Mouse (Mus musculus) regulatory T cell (primary cell): ENCODE results near the gene Ssx2ip.

Source experiments
- in situ Hi-C: fragments of 300-600 bp; cut with MboI, MseI; formaldehyde crosslinking; loops from one replicate; pipeline ENCODE4 v1.15.1; 2025; ENCODE audit warnings: high pct_unique_total_duplicates

Ssx2ip gene

DNA sequence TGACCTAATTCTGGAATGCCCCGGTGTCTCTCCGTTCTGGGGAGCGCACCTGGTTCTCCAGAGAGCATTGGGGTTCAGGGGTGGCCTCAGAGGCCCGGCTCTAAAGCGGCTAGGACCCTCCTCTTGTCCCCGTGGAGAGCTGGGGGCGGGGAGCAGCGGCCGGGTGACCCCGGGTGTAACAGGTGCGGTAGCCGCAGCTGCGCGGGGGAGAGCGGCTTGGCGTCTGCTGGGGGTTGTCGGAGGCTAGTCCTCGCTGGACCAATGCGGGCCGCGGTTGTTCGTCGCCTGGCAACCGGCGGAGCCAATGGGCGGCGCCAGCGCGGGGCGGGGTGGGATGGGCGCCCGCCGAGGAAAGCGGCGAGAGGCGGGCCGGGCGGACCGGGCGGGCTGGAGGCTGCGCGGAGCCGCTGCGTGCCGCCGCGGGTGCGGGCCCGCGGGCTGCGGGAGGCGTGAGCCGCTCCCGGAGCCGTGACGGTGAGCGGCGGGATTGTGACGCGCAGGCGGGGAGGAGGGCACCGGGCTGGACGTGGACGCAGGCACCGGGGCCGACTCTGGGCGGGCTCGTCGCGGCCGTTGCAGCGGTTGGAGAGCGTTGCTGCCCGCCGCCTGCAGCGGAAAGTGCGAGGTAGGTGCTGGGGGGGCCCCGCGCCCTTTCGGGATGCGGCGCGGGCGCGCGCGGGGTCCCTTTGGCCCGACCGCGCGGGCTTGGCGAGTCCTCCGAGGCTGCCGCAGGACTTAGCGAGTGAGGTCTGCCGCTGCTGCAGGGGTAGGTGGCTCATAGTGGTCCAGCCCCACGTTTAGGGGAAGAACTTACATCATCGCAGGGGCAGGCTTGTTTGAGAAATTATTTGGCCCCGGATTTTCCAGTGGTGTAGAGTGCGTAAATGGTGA lies at the start of gene Ssx2ip:
TSS of gene Ssx2ip (plus strand) at position 332 of the 891 bp plus-strand sequence.
- in situ Hi-C loops = no loop called here

DNA sequence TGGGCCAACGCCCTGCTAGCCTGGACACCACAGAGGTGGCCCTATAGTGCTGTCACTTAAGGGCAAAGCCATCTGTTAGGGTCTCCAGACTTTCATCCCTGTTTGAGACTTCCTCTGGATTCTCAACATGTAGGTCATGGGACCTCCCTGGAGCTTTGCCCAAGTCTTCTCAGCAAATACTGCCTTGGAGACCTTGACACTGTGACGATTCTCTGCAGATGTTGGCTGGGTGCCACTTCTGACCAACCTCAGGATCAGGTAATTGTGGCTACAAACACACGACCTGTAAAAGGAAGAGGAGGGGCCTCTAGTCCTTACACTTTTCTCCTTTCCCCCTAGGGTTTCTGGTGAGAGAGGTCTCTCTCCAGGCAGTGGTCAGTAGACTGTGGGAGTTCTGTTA lies 49.3 kb upstream of the Ssx2ip start:
- in situ Hi-C loops = no loop called here

DNA sequence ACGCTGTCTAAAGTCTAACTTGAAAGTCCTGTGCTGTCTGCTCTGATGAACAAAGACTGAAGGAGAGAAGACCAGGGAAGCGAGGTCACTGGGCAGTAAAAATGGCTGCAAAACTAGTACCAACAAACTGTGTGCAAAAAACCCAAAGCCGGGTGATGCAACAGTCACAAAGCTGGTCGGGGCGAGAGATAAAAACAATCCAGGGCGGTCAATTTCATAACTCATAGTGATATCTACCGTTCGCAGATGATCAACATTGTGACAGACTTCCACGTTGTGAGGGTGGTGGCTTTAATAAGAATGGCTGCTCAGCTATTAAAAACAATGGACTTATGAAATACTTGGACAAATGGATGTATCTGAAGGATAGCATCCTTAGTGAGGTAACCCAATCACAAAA lies 39.0 kb upstream of the Ssx2ip start:
- in situ Hi-C loops = no loop called here

DNA sequence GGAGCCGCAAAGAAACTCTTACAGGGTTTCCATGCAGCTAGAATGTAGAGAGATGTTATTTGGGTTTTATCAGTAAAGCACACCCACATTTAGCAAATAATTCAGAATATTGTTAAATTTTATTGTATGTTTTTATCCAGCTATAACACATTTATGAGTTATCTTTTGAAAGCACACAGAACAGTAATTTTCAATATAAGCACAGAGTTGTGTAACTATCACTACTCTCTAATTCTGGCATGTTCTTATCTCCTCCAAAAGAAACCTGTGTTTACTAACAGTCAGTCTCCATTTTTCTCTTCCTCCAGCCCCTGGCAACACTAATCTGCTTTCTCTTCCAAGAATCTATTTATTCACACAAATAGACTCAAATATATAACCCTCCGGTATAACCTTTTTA lies 37.4 kb upstream of the Ssx2ip start:
- in situ Hi-C loops = no loop called here

- in situ Hi-C loops = no loop called here
Measured at GRCm38 (mm10) chr3:146370553-146371095, 33.8 kb upstream of the Ssx2ip start.

DNA sequence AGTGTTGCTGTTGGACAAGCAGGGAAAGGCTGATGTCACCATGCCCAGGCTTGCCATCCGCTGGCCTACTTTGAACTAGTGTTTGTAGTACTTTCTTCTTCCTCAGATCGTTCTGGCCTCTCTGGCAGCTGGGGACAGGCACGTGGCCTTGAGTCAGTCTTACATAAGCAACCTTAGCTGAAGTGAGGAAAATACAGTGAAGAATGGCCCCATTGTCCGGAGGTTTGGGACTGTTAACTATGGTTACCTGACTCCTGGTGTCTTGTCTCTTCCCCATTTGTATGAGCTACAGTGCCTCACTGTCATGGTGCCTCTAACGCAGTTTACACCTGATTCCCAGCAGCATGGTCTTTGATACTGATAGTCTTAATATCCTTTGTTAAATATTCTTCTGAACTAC lies 33.2 kb upstream of the Ssx2ip start:
- in situ Hi-C loops = no loop called here

GRCm38 (mm10) chr3:146374596-146375175 lies 29.8 kb upstream of the Ssx2ip start:
- in situ Hi-C loops = no loop called here

DNA sequence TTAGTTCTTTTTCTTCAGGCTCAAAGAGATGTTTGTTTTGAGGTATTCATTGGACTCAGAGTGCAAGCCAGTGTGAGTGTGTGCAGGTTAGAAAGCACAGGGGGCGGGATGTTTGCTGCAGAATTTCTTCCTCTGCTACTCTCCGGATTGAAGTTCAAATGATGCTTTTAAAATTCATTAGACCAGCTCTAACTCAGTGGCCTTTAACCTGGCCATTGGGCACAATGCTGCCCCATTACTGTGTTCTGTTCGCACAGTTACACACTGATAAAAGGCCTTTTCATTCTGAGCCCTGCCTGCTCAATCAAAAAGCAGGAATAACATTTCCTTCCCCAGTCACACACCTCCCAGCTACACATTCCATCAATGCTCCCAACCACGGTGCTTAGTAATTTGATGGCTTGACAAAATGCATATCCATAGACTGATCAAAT lies 29.2 kb upstream of the Ssx2ip start:
- in situ Hi-C loops = no loop called here

DNA sequence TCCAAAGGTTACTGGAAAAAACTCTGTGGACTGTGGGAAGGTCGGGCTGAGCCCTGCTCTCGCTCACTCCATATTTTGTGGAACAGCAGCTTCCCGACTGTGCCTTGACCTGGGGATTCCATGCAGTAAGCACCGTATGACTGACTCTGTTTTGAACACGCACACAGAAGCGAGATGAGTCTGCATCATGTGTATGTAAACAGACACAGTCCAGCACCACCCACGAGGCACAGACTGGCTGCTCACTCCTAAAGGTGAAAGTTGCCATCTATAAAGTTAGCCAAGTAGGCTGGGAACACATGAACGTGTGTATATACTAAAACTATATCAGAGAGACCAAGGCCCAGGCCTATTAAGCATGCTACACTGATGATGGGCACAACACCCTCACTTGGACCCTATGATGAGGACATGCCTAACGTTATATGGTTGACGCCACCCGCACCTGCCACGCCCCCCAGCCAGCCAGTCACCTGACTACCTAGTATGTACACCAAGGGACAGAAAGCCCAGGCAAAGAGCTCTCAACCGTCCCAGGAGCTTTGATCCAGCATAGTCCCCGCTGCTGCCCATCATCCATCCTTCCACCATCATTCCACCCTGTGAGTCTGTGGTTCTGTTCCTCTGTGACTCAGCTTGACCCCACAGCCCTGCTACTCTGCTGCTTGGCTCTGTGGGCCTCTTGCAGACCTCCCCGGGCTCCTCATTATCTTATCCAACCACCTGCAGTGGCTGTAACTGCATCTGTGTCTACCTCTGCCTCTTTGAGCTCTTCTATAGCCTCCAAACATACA lies 27.9 kb upstream of the Ssx2ip start:
- in situ Hi-C loops = no loop called here

GRCm38 (mm10) chr3:146377216-146377615 lies 27.2 kb upstream of the Ssx2ip start:
- in situ Hi-C loops = no loop called here

GRCm38 (mm10) chr3:146378753-146379152 lies 25.7 kb upstream of the Ssx2ip start:
- in situ Hi-C loops = no loop called here

DNA sequence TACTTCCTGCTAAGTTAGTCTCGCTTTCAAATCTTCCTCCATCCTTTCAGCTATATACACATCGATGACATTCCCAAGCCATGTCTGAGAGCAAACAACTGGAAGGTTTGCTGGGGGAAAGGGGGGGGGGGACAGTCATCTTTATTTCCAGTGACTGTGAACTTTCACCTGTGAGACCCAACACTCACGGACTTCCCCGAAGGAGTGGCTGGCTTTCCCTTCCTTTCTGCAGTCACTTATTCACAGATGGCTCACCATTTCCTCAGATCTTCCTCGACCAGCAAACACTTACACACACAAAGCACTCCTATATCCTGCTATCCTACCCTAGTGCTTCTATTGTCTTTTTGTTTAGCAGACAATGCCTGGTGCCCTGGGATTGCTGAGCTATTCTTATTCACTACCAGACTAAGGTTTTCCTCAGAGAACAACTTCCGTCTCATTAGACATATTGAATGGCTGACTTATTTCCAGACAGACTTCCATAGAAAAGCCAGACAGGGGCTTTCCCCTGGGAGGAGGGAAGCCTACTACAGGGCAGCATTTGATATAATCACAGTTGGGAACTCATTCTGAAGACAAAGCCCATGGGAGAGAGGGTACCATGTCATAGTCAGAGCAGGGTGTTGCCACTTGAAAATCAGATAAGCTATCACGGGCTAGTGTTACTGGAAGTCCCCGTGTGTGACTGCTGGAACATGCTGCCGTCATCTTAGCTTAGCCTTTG lies 24.5 kb upstream of the Ssx2ip start:
- in situ Hi-C loops = no loop called here

GRCm38 (mm10) chr3:146380874-146381273 lies 23.6 kb upstream of the Ssx2ip start:
- in situ Hi-C loops = no loop called here

GRCm38 (mm10) chr3:146381471-146381870 lies 23.0 kb upstream of the Ssx2ip start:
- in situ Hi-C loops = no loop called here

DNA sequence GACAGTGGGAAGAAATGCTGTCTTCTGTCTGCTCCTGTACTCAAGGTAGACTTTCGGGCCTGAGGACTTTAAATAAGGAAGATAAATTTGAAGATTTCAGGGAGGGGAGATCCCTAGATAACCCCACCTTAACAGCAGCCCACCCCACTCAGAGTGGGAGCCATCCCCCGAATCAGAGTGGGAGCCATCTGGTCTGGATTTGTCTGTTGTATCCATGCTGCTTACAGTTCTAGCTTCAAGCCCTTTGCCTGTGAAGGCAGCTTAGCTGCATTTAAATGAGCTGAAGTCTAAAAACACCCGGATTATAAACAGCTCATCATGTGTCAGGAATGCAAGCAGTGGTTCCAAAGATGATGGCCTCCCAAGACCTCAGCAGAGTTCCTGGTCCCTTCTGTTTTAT lies 17.6 kb upstream of the Ssx2ip start:
- in situ Hi-C loops = no loop called here

- in situ Hi-C loops = no loop called here
Measured at GRCm38 (mm10) chr3:146392656-146393321, 11.7 kb upstream of the Ssx2ip start.

DNA sequence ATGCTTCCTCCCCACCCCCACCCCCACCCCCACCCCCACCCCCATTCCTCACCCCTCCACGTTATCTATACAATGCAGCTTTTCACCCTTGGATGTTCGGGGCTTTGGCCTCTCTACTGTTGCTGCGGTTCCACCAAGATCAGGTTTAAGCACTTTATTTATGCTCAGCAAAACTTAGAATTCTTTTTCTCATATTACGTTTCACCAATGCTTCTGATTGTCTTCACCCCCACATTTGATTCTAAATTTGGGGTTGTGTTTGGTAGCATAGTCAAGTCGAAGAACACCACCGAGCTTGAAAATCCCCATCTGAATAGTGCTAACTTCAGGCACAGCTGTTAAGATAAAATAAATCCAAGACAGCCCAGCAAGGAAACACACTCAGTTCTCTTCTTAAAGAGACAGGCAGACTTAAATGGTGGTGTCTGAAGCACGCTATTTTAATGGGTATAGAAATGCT lies 10.8 kb upstream of the Ssx2ip start:
- in situ Hi-C loops = no loop called here

- in situ Hi-C loops = no loop called here
Measured at GRCm38 (mm10) chr3:146396256-146396655, 8.2 kb upstream of the Ssx2ip start.

DNA sequence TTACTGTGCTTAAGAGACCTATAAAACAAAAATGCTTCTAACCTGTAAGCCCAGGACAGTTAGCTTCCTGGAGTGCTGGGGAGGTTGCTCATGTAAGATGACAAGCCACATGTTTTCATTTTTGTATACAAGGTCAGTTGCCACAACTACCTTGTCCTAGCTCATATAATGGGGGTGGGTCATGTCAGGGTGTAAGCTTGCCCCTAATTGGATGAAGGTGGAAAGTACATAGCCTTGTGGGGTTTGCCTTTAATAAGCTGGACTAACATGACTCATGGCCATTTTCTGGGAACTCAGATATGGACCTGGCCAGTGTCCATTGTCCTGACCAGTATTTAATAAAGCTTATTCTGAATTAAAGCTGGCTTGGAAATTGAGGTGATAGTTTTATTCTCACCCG lies 7.5 kb upstream of the Ssx2ip start:
- in situ Hi-C loops = no loop called here

DNA sequence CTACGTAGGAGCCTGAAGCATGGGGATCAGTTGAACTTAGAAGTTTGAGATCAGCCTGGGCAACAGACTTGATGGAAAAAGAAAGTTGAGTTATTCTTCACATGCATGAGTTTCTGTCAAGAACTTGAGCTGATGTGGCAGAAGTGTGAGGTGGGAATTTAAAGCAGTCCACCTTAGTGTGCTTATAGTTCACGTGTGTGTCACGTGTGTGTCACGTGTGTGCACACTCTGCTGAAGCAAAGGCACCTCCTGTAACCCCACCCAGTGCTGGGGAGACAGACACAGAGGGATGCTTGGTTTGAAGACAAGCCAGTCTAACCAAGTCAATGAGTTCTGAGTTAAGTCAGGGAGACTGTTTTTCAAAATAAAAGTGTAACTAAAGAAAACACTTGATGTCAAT lies 6.6 kb upstream of the Ssx2ip start:
- in situ Hi-C loops = no loop called here

DNA sequence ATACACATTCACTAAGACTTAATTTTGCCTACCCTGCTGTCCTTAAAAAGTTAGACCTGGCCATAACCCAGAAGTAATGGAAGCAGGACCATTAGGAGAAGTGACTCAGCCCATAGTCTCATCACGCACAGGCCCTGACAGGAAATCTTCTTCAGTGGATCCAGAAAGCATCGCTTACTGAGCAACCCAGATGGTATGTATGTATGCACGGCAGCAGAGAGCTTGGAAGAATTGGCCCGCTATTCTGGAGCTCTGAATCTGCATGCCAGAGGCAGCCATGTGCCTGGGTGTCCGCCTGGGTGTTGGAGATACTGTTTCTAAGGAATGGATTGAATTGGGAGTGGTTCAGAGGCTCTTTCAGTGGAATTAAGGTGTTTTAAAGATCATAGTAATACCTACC lies 5.2 kb upstream of the Ssx2ip start:
- in situ Hi-C loops = no loop called here
